Mouse (Mus musculus): ENCODE data around the gene Akr1c13. TPM values are rescaled to one million over a fixed set of nuclear protein-coding genes. Genes with fewer than 3 reads are reported as not detected.

Gene Akr1c13
- polyA plus RNA-seq, 1 experiment from 2014 or later = 145 TPM

DNA sequence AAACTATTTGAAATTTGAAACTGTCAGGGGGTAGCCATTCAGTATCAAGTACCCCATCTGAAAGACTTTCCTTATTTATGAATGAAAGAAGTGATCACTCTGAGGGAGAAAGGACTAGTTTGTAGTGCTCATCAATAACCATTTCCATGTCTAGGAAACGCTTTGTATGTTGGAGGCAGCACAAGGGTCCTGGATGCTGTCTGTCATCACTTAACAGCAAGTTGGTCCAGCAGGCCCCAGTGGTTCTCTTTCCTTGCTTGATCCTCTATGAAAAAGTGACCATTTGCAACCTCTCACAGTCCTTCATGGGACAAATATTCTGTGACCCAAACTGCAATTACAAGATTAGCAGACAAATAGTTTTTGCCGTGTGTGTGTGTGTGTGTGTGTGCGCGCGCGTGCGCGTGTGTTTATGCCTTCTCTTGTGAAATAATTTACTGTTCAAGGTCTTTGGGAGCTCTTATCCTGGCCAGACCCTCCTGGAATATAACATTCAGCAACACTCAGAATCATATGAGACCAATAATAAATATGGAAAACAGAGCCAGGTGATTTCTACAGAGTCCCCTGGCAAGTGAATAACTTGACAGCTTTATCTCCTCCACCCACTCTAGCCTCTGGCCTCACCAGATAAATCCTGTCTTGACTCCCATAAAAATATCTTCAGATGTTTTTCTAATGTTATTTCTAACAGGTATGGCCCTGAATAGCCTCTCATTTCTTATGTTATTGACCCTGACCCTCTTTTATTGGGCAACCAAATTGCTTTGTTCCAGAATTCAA lies 40.1 kb downstream of the Akr1c13 start:
- Histone ChIP-seq H3K9ac (ENCODE audit: low read length) (no peak overlapping the region), H3K9me3 (replicated peaks; ENCODE audit: control insufficient read depth, low read length) (no peaks in the 10 kb centered on the region), H3K4me1 (ENCODE audit: control insufficient read depth, insufficient read depth, low read length) (no peaks in the 10 kb centered on the region), H3K27me3 (ENCODE audit: control insufficient read depth, insufficient read depth, low read length) (no peaks in the 10 kb centered on the region), H3K27ac (ENCODE audit: low read length) (no peak overlapping the region), H3K36me3 (ENCODE audit: control insufficient read depth, insufficient read depth, low read length) (no peaks in the 10 kb centered on the region), H3K4me2 (ENCODE audit: low read depth, low read length) (no peak overlapping the region), H3K4me3 (replicated peaks; ENCODE audit: low read length) (no peak overlapping the region)
- 88% methylated on average over 8 of the region's 8 CpGs for WGBS
- no peak for ATAC-seq (ENCODE audit: insufficient read depth, low FRiP score)

DNA sequence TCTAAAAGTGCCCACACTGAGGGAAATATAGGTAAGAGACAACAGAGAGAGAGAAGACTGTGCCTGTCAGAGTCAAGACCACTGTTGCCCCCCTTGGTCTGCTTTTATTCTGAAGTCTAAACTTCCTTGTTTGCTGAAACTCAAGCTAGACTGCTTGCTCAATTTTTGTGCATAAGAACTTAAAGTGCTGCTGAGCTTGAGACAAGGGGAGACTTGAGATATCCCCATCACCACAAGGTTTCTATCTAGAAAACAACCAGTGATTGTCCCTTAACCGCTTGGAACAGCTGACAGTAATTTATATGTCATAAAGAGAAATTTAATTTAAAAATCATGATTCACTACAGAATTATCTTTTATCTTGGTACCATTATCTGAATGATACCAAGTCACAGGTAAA lies 42.2 kb downstream of the Akr1c13 start:
- H3K36me3 ChIP-seq (ENCODE audit: control insufficient read depth, insufficient read depth, low read length) = no peaks in the 10 kb centered on the region
- H3K4me2 ChIP-seq (ENCODE audit: low read depth, low read length) = no peak overlapping the region
- peak; percentile 56; the same call in 1 of the 2 replicates for ATAC-seq (ENCODE audit: insufficient read depth, low FRiP score)
- WGBS = 52% methylated on average over 1 of the region's 1 CpGs
- no peak overlapping the region for H3K4me3 ChIP-seq (replicated peaks; ENCODE audit: low read length)
- H3K27me3 ChIP-seq (ENCODE audit: control insufficient read depth, insufficient read depth, low read length) = no peaks in the 10 kb centered on the region
- no peaks in the 10 kb centered on the region for H3K9me3 ChIP-seq (replicated peaks; ENCODE audit: control insufficient read depth, low read length)
- no peak overlapping the region for H3K9ac ChIP-seq (ENCODE audit: low read length)
- peak overlapping the region; percentile 77 for H3K27ac ChIP-seq (ENCODE audit: low read length)
- H3K4me1 ChIP-seq (ENCODE audit: control insufficient read depth, insufficient read depth, low read length) = no peaks in the 10 kb centered on the region

GRCm38 (mm10) chr13:4233536-4234172 lies 42.7 kb downstream of the Akr1c13 start:
- peak overlapping the region; percentile 62 for H3K27ac ChIP-seq (ENCODE audit: low read length)
- H3K4me1 ChIP-seq (ENCODE audit: control insufficient read depth, insufficient read depth, low read length) = no peaks in the 10 kb centered on the region
- 38% methylated on average over 3 of the region's 3 CpGs for WGBS
- peak overlapping the region; percentile 31 for H3K4me2 ChIP-seq (ENCODE audit: low read depth, low read length)
- peak overlapping the region; percentile 40 for H3K4me3 ChIP-seq (replicated peaks; ENCODE audit: low read length)
- no peak overlapping the region for H3K9ac ChIP-seq (ENCODE audit: low read length)
- peak; percentile 98 for ATAC-seq (ENCODE audit: insufficient read depth, low FRiP score)
- H3K9me3 ChIP-seq (replicated peaks; ENCODE audit: control insufficient read depth, low read length) = no peaks in the 10 kb centered on the region
- no peaks in the 10 kb centered on the region for H3K27me3 ChIP-seq (ENCODE audit: control insufficient read depth, insufficient read depth, low read length)
- no peaks in the 10 kb centered on the region for H3K36me3 ChIP-seq (ENCODE audit: control insufficient read depth, insufficient read depth, low read length)

DNA sequence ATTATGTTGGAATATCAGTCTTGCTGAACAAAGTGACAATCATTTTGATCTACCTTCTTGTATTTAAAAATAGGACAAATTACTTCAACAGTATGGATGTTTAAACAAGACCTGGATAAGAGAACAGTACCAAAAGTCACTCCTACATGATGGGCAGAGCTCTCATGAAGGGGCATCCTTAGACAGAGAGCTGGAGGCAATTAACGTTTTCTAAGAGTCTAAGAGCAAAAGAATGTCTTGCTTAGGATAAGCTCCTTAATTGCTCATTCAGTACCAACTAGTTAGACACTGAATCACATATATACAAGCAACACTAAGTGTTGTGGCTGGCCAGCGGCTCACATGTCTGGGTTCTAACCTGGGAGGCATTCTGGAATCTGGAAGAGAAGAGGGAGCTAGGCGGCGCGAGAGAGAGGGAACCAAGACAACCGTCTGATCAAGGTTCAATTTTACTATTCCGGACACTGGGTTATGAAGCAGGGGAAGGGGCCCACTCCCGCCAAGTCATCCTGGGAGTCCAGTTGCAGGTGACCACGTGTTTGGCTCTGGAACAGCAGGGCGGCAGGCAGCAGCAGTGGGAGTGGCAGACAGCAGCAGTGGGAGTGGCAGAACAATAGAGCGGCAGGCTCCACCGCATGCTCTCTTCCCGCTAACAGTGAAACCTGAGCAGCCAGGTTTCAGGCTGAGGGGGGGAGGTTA lies 54.1 kb downstream of the Akr1c13 start:
- Histone ChIP-seq H3K4me3 (replicated peaks; ENCODE audit: low read length) (peak overlapping the region; percentile 6; the same call in 1 of the 2 replicates), H3K9ac (ENCODE audit: low read length) (0 out of 2 replicates have a peak overlapping the region, but pooled peaks have one; percentile 4), H3K4me2 (ENCODE audit: low read depth, low read length) (peak overlapping the region; percentile 36), H3K36me3 (ENCODE audit: control insufficient read depth, insufficient read depth, low read length) (no peaks in the 10 kb centered on the region), H3K27me3 (ENCODE audit: control insufficient read depth, insufficient read depth, low read length) (no peaks in the 10 kb centered on the region), H3K4me1 (ENCODE audit: control insufficient read depth, insufficient read depth, low read length) (no peaks in the 10 kb centered on the region), H3K9me3 (replicated peaks; ENCODE audit: control insufficient read depth, low read length) (no peaks in the 10 kb centered on the region), H3K27ac (ENCODE audit: low read length) (no peak overlapping the region; the same call in 1 of the 2 replicates)
- WGBS = 4% methylated on average over 13 of the region's 13 CpGs
- peak; percentile 93 for ATAC-seq (ENCODE audit: insufficient read depth, low FRiP score)

DNA sequence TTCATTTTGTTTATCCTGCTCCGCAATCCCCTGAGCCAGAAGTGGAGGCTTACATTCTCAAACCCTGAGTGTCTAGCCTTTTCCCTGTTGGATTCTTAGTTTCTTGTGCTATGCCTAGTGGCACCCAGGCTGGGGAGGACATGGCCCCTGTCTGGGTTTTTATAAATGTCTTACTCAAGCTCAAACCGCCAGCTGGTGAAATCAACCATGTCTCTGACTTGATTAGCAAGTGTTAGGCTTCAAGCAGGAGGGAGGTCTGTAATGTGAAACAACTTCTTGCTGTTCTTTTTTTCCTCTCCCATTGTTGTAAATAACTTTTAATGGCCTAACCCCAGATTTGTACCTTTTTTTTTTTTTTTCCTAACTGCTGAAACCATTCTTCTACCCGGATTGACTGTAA lies 58.4 kb downstream of the Akr1c13 start:
- no peaks in the 10 kb centered on the region for H3K9me3 ChIP-seq (replicated peaks; ENCODE audit: control insufficient read depth, low read length)
- H3K27me3 ChIP-seq (ENCODE audit: control insufficient read depth, insufficient read depth, low read length) = no peaks in the 10 kb centered on the region
- no peak overlapping the region for H3K9ac ChIP-seq (ENCODE audit: low read length)
- H3K36me3 ChIP-seq (ENCODE audit: control insufficient read depth, insufficient read depth, low read length) = no peaks in the 10 kb centered on the region
- H3K27ac ChIP-seq (ENCODE audit: low read length) = no peak overlapping the region
- H3K4me1 ChIP-seq (ENCODE audit: control insufficient read depth, insufficient read depth, low read length) = no peaks in the 10 kb centered on the region
- H3K4me2 ChIP-seq (ENCODE audit: low read depth, low read length) = no peak overlapping the region
- 64% methylated on average over 3 of the region's 3 CpGs for WGBS
- no peak overlapping the region for H3K4me3 ChIP-seq (replicated peaks; ENCODE audit: low read length)
- ATAC-seq (ENCODE audit: insufficient read depth, low FRiP score) = no peak

Other genes with a start within 250 kb of the Akr1c13 start
- gene Ucn3, start 245.8 kb upstream of the Akr1c13 start, polyA plus RNA-seq (2015; fragmentation: Nextera tagmentation; extraction: Ambion mirVana) = 0.20 TPM in 1 of 2 replicates, not detected in the other
- gene Akr1c14, start 142.1 kb upstream of the Akr1c13 start, polyA plus RNA-seq (2015; fragmentation: Nextera tagmentation; extraction: Ambion mirVana) = 4.3 and 6.3 TPM in 2 replicates
- 0.58 and 1.0 TPM in 2 replicates for gene Akr1c18, start 40.5 kb upstream of the Akr1c13 start, polyA plus RNA-seq (2015; fragmentation: Nextera tagmentation; extraction: Ambion mirVana)
- gene Akr1c19, start 37.5 kb downstream of the Akr1c13 start, polyA plus RNA-seq (2015; fragmentation: Nextera tagmentation; extraction: Ambion mirVana) = 123 and 129 TPM in 2 replicates
- gene Akr1c12, start 88.3 kb downstream of the Akr1c13 start, polyA plus RNA-seq (2015; fragmentation: Nextera tagmentation; extraction: Ambion mirVana) = 73.5 and 82.9 TPM in 2 replicates
- gene Akr1c6, start 243.2 kb downstream of the Akr1c13 start, polyA plus RNA-seq (2015; fragmentation: Nextera tagmentation; extraction: Ambion mirVana) = 0.13 TPM in 1 of 2 replicates, not detected in the other